Mouse (Mus musculus): ENCODE measurements at regions not wholly inside any gene's neighbourhood (a gene's known extent, or its start where the extent isn't known, plus 50 kb on each side); places are given as distances from the start of the nearest gene placed in this dataset. TPM values are rescaled to one million over a fixed set of nuclear protein-coding genes. Genes with fewer than 3 reads are reported as not detected.
"Not testable (repeated sequence)": the region's sequence is repeated elsewhere in the genome, so short reads cannot be mapped to it uniquely, and the experiment has no call there.

- Histone ChIP-seq H3K36me3 (ENCODE audit: insufficient read depth) (no peaks in the 10 kb centered on the region), H3K4me2 (peak overlapping the region; percentile 55), H3K9ac (no peak overlapping the region), H3K9me3 (ENCODE audit: low read depth, low read length) (no peaks in the 10 kb centered on the region), H3K27ac (ENCODE audit: low read depth) (no peak overlapping the region), H3K27me3 (ENCODE audit: insufficient read depth, low read length) (no peaks in the 10 kb centered on the region), H3K4me1 (ENCODE audit: insufficient read depth) (no peaks in the 10 kb centered on the region), H3K4me3 (ENCODE audit: low read depth, low read length) (peak overlapping the region; percentile 24)
- ATAC-seq (ENCODE audit: insufficient read depth) (peak; percentile 89), DNase-seq (peak; percentile 83)
- TF ChIP-seq CTCF (IDR thresholded peaks at IDR 0.05; ENCODE audit: low read depth), result no peak
- WGBS, result 29% methylated on average over 12 of the region's 12 CpGs
Observed at GRCm38 (mm10) chr9:115847289-115848074, 61.8 kb upstream of the Gadl1 start.

- not testable (repeated sequence) for H3K9me3 ChIP-seq (ENCODE audit: low read depth, low read length); H3K9ac ChIP-seq; H3K4me1 ChIP-seq (ENCODE audit: insufficient read depth); H3K27ac ChIP-seq (ENCODE audit: low read depth); H3K4me2 ChIP-seq; ATAC-seq (ENCODE audit: insufficient read depth); H3K27me3 ChIP-seq (ENCODE audit: insufficient read depth, low read length); H3K36me3 ChIP-seq (ENCODE audit: insufficient read depth); DNase-seq; H3K4me3 ChIP-seq (ENCODE audit: low read depth, low read length)
- WGBS, result 62% methylated on average over 5 of the region's 5 CpGs
Observed at GRCm38 (mm10) chr9:115853210-115853842, 55.9 kb upstream of the Gadl1 start.

- TF ChIP-seq CTCF (IDR thresholded peaks at IDR 0.05; ENCODE audit: low read depth), result no peak
- ATAC-seq (ENCODE audit: insufficient read depth), result no peak
- no peak overlapping the region for H3K9ac ChIP-seq
- H3K9me3 ChIP-seq (ENCODE audit: low read depth, low read length), result no peaks in the 10 kb centered on the region
- no peak overlapping the region for H3K27ac ChIP-seq (ENCODE audit: low read depth)
- WGBS, result 60% methylated on average over 7 of the region's 7 CpGs
- no peak overlapping the region for H3K4me2 ChIP-seq
- no peaks in the 10 kb centered on the region for H3K27me3 ChIP-seq (ENCODE audit: insufficient read depth, low read length)
- no peaks in the 10 kb centered on the region for H3K36me3 ChIP-seq (ENCODE audit: insufficient read depth)
- H3K4me1 ChIP-seq (ENCODE audit: insufficient read depth), result no peaks in the 10 kb centered on the region
- no peak for DNase-seq
- H3K4me3 ChIP-seq (ENCODE audit: low read depth, low read length), result no peak overlapping the region
Observed at GRCm38 (mm10) chr9:115857301-115857700, 52.0 kb upstream of the Gadl1 start.

- Histone ChIP-seq H3K27ac (ENCODE audit: low read depth) (no peak overlapping the region), H3K9me3 (ENCODE audit: low read depth, low read length) (no peaks in the 10 kb centered on the region), H3K36me3 (ENCODE audit: insufficient read depth) (no peaks in the 10 kb centered on the region), H3K4me2 (no peak overlapping the region), H3K27me3 (ENCODE audit: insufficient read depth, low read length) (no peaks in the 10 kb centered on the region), H3K4me3 (ENCODE audit: low read depth, low read length) (no peak overlapping the region), H3K4me1 (ENCODE audit: insufficient read depth) (no peaks in the 10 kb centered on the region), H3K9ac (no peak overlapping the region)
- ATAC-seq (ENCODE audit: insufficient read depth) (no peak), DNase-seq (peak; percentile 23)
- TF ChIP-seq CTCF (IDR thresholded peaks at IDR 0.05; ENCODE audit: low read depth), result peak; percentile 62
- WGBS, result 71% methylated on average over 3 of the region's 3 CpGs
Observed at GRCm38 (mm10) chr9:115858848-115859247, 50.4 kb upstream of the Gadl1 start.

MicroRNAs encoded in the stretch of these regions (microRNA counts, 519-probe panel; counts per million panel counts)
- microRNA mmu-miR-467h+mmu-miR-669d+mmu-miR-669l, result 2,376 counts per million, percentile 40 among the panel's probes with 10 or more counts

Small RNAs in the stretch of these regions (microRNA-seq; reads per million reads assigned to microRNA genes)
- gene Gm22243 (ENCODE audit: borderline number of aligned reads) (not detected), gene Gm25510 (ENCODE audit: borderline number of aligned reads) (not detected), gene Gm26303 (ENCODE audit: borderline number of aligned reads) (not detected), gene Mir467h (ENCODE audit: borderline number of aligned reads) (not detected)

All from lung, embryonic 14.5 days (tissue).